Mouse (Mus musculus): ENCODE measurements at regions not wholly inside any gene's neighbourhood (a gene's known extent, or its start where the extent isn't known, plus 50 kb on each side); places are given as distances from the start of the nearest gene placed in this dataset.

- 83% methylated on average over 6 of the region's 6 CpGs for WGBS
- Histone ChIP-seq H3K4me2 (no peak overlapping the region), H3K9ac (no peak overlapping the region), H3K36me3 (ENCODE audit: insufficient read depth) (no peaks in the 10 kb centered on the region), H3K4me1 (ENCODE audit: insufficient read depth) (no peaks in the 10 kb centered on the region), H3K27ac (ENCODE audit: low read depth) (no peak overlapping the region), H3K27me3 (ENCODE audit: insufficient read depth, low read length) (no peaks in the 10 kb centered on the region), H3K9me3 (ENCODE audit: low read depth, low read length) (no peaks in the 10 kb centered on the region), H3K4me3 (ENCODE audit: low read depth, low read length) (no peak overlapping the region)
- no peak for TF ChIP-seq CTCF (IDR thresholded peaks at IDR 0.05; ENCODE audit: low read depth)
- ATAC-seq (ENCODE audit: insufficient read depth) (no peak), DNase-seq (no peak)
Observed at GRCm38 (mm10) chr1:154018241-154018640, 118.2 kb upstream of the Teddm2 start.

- Histone ChIP-seq H3K9me3 (ENCODE audit: low read depth, low read length) (no peaks in the 10 kb centered on the region), H3K27me3 (ENCODE audit: insufficient read depth, low read length) (no peaks in the 10 kb centered on the region), H3K36me3 (ENCODE audit: insufficient read depth) (no peaks in the 10 kb centered on the region), H3K9ac (no peak overlapping the region), H3K27ac (ENCODE audit: low read depth) (no peak overlapping the region), H3K4me2 (no peak overlapping the region), H3K4me3 (ENCODE audit: low read depth, low read length) (no peak overlapping the region), H3K4me1 (ENCODE audit: insufficient read depth) (no peaks in the 10 kb centered on the region)
- 68% methylated on average over 3 of the region's 3 CpGs for WGBS
- DNase-seq (no peak), ATAC-seq (ENCODE audit: insufficient read depth) (no peak)
- TF ChIP-seq CTCF (IDR thresholded peaks at IDR 0.05; ENCODE audit: low read depth), result no peak
Observed at GRCm38 (mm10) chr1:154024301-154024700, 124.3 kb upstream of the Teddm2 start.

GRCm38 (mm10) chr1:154027303-154027702 is 127.3 kb upstream of the Teddm2 start:
- H3K27ac ChIP-seq (ENCODE audit: low read depth), result no peak overlapping the region
- 73% methylated on average over 4 of the region's 4 CpGs for WGBS
- no peaks in the 10 kb centered on the region for H3K27me3 ChIP-seq (ENCODE audit: insufficient read depth, low read length)
- no peak for TF ChIP-seq CTCF (IDR thresholded peaks at IDR 0.05; ENCODE audit: low read depth)
- H3K4me1 ChIP-seq (ENCODE audit: insufficient read depth), result no peaks in the 10 kb centered on the region
- no peaks in the 10 kb centered on the region for H3K36me3 ChIP-seq (ENCODE audit: insufficient read depth)
- H3K9ac ChIP-seq, result no peak overlapping the region
- DNase-seq (no peak), ATAC-seq (ENCODE audit: insufficient read depth) (no peak)
- no peaks in the 10 kb centered on the region for H3K9me3 ChIP-seq (ENCODE audit: low read depth, low read length)
- no peak overlapping the region for H3K4me3 ChIP-seq (ENCODE audit: low read depth, low read length)
- no peak overlapping the region for H3K4me2 ChIP-seq

GRCm38 (mm10) chr1:154029826-154030225 is 129.8 kb upstream of the Teddm2 start:
- Histone ChIP-seq H3K4me1 (ENCODE audit: insufficient read depth) (no peaks in the 10 kb centered on the region; the same call in 1 of the 2 replicates), H3K27ac (ENCODE audit: low read depth) (no peak overlapping the region), H3K9ac (no peak overlapping the region), H3K9me3 (ENCODE audit: low read depth, low read length) (no peaks in the 10 kb centered on the region), H3K27me3 (ENCODE audit: insufficient read depth, low read length) (no peaks in the 10 kb centered on the region), H3K4me3 (ENCODE audit: low read depth, low read length) (no peak overlapping the region), H3K4me2 (no peak overlapping the region), H3K36me3 (ENCODE audit: insufficient read depth) (no peaks in the 10 kb centered on the region)
- no peak for TF ChIP-seq CTCF (IDR thresholded peaks at IDR 0.05; ENCODE audit: low read depth)
- DNase-seq (no peak), ATAC-seq (ENCODE audit: insufficient read depth) (no peak)
- WGBS, result 60% methylated on average over 3 of the region's 3 CpGs

GRCm38 (mm10) chr1:154032669-154033099 is 132.7 kb upstream of the Teddm2 start:
- no peak overlapping the region for H3K9ac ChIP-seq
- peak; percentile 75 for TF ChIP-seq CTCF (IDR thresholded peaks at IDR 0.05; ENCODE audit: low read depth)
- H3K27me3 ChIP-seq (ENCODE audit: insufficient read depth, low read length), result no peaks in the 10 kb centered on the region
- H3K4me3 ChIP-seq (ENCODE audit: low read depth, low read length), result no peak overlapping the region
- 15% methylated on average over 14 of the region's 14 CpGs for WGBS
- peak; percentile 92 for DNase-seq
- H3K4me1 ChIP-seq (ENCODE audit: insufficient read depth), result no peaks in the 10 kb centered on the region; the same call in 1 of the 2 replicates
- H3K9me3 ChIP-seq (ENCODE audit: low read depth, low read length), result no peaks in the 10 kb centered on the region
- no peaks in the 10 kb centered on the region for H3K36me3 ChIP-seq (ENCODE audit: insufficient read depth)
- ATAC-seq (ENCODE audit: insufficient read depth), result no peak
- H3K4me2 ChIP-seq, result peak overlapping the region; percentile 49
- H3K27ac ChIP-seq (ENCODE audit: low read depth), result no peak overlapping the region

GRCm38 (mm10) chr1:154033958-154034606 is 134.1 kb upstream of the Teddm2 start:
- TF ChIP-seq CTCF (IDR thresholded peaks at IDR 0.05; ENCODE audit: low read depth), result no peak
- Histone ChIP-seq H3K4me1 (ENCODE audit: insufficient read depth) (no peaks in the 10 kb centered on the region; the same call in 1 of the 2 replicates), H3K36me3 (ENCODE audit: insufficient read depth) (no peaks in the 10 kb centered on the region), H3K27ac (ENCODE audit: low read depth) (peak overlapping the region; percentile 36), H3K27me3 (ENCODE audit: insufficient read depth, low read length) (no peaks in the 10 kb centered on the region), H3K4me2 (peak overlapping the region; percentile 33), H3K9ac (no peak overlapping the region), H3K9me3 (ENCODE audit: low read depth, low read length) (no peaks in the 10 kb centered on the region), H3K4me3 (ENCODE audit: low read depth, low read length) (no peak overlapping the region)
- WGBS, result 37% methylated on average over 13 of the region's 13 CpGs
- ATAC-seq (ENCODE audit: insufficient read depth) (peak; percentile 87), DNase-seq (peak; percentile 52)

GRCm38 (mm10) chr1:154036729-154037270 is 136.8 kb upstream of the Teddm2 start:
- DNase-seq, result no peak
- H3K27ac ChIP-seq (ENCODE audit: low read depth), result no peak overlapping the region
- H3K4me2 ChIP-seq, result no peak overlapping the region
- ATAC-seq (ENCODE audit: insufficient read depth), result no peak
- H3K4me3 ChIP-seq (ENCODE audit: low read depth, low read length), result no peak overlapping the region
- TF ChIP-seq CTCF (IDR thresholded peaks at IDR 0.05; ENCODE audit: low read depth), result no peak
- no peak overlapping the region for H3K9ac ChIP-seq
- WGBS, result 66% methylated on average over 4 of the region's 4 CpGs
- H3K36me3 ChIP-seq (ENCODE audit: insufficient read depth), result no peaks in the 10 kb centered on the region
- no peaks in the 10 kb centered on the region for H3K9me3 ChIP-seq (ENCODE audit: low read depth, low read length)
- no peaks in the 10 kb centered on the region; the same call in 1 of the 2 replicates for H3K4me1 ChIP-seq (ENCODE audit: insufficient read depth)
- no peaks in the 10 kb centered on the region for H3K27me3 ChIP-seq (ENCODE audit: insufficient read depth, low read length)
